16 mouse cellular contexts compared by ENCODE assay signal in the genomic region with DNA sequence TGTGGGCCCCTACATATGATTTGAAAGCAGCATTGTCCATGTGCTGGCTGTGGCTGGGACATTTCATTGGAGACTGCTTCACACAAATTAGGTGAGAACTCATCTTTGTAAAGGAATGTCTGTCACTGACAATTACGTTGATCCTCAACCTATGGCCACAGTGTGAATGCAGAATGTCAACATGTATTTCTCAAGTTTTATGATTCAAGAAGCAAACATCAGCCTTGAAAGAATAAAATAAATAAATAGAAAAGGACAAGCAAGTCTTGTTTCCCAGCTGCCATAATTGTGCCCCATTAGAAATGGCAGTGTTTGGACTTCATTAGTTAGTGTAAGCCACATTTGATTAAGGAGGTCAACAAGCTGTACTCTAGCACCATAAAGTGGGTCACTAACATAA.
"Had no signal": no experiment of that assay in that cellular context is flagged by ENCODE, and none has a peak within 500 bp of the region (broad histone marks: within the 10 kb centered on the region; RNA-seq: fewer than 3 reads in every experiment).

No protein-coding gene starts in this region.

- H3K9ac ChIP-seq: neural tube, embryonic 12.5 days; neural tube, embryonic 13.5 days; neural tube, embryonic 15.5 days; stomach, embryonic 15.5 days had no signal

- H3K27me3 ChIP-seq: neural tube, embryonic 12.5 days; neural tube, embryonic 13.5 days; neural tube, embryonic 15.5 days; stomach, embryonic 15.5 days had no signal

- H3K4me2 ChIP-seq: neural tube, embryonic 12.5 days; neural tube, embryonic 13.5 days; neural tube, embryonic 15.5 days; stomach, embryonic 15.5 days had no signal

- H3K9me3 ChIP-seq: neural tube, embryonic 12.5 days; neural tube, embryonic 13.5 days; neural tube, embryonic 15.5 days; stomach, embryonic 15.5 days had no signal

- H3K27ac ChIP-seq: neural tube, embryonic 12.5 days; neural tube, embryonic 13.5 days; neural tube, embryonic 15.5 days; stomach, embryonic 15.5 days; stomach, postnatal 0 days had no signal

- H3K4me3 ChIP-seq: neural tube, embryonic 12.5 days; neural tube, embryonic 13.5 days; neural tube, embryonic 15.5 days; stomach, embryonic 15.5 days had no signal

- DNase-seq: right cerebral cortex, adult 18-20 months; right cerebral cortex, postnatal 14 days; right cerebral cortex, postnatal 25 days; right cerebral cortex, postnatal 4 days; spleen, adult 18-20 months; thymus, adult 18-20 months; thymus, adult 2 months; thymus, postnatal 14 days; thymus, postnatal 25 days; thymus, postnatal 36 days; thymus, postnatal 4 days had no signal

- H3K36me3 ChIP-seq: neural tube, embryonic 12.5 days; neural tube, embryonic 13.5 days; neural tube, embryonic 15.5 days; stomach, embryonic 15.5 days had no signal

- H3K4me1 ChIP-seq: neural tube, embryonic 12.5 days; neural tube, embryonic 15.5 days; stomach, embryonic 15.5 days had no signal
